Comparison of ENCODE assay signal across 9 mouse cellular contexts in genomic region chr6:87186988-87187387, GRCm38 (mm10).
A peak's percentile ranks its signal among the peaks of the same experiment; 100 is the strongest.
DNase-seq lines count a peak whose midpoint lies in the region; ATAC-seq lines count a peak whose summit lies in the region.
"Had no signal": no experiment of that assay in that cellular context is flagged by ENCODE, and none has a peak within 500 bp of the region (broad histone marks: within the 10 kb centered on the region; RNA-seq: fewer than 3 reads in every experiment).

No protein-coding gene starts in this region.

- H3K4me3 ChIP-seq in embryonic facial prominence, embryonic 12.5 days, result no peak overlapping the region
- no peak overlapping the region for H3K4me3 ChIP-seq in heart, embryonic 11.5 days (ENCODE audit: low read depth, low read length)

- ATAC-seq in embryonic facial prominence, embryonic 12.5 days (ENCODE audit: insufficient number of reproducible peaks, insufficient read depth, low FRiP score, low TSS enrichment), result no peak
- ATAC-seq in heart, embryonic 11.5 days (replicated peaks; ENCODE audit: insufficient number of reproducible peaks, low FRiP score, low TSS enrichment), result no peak
- no peak for ATAC-seq in megakaryocyte progenitor cell, adult 5-6 weeks (replicated peaks; ENCODE audit: poor library complexity)

- no peaks in the 10 kb centered on the region for H3K9me3 ChIP-seq in embryonic facial prominence, embryonic 12.5 days
- no peaks in the 10 kb centered on the region for H3K9me3 ChIP-seq in heart, embryonic 11.5 days (replicated peaks; ENCODE audit: control insufficient read depth, low read length)
- H3K9me3 ChIP-seq: G1E had no signal

- peak; percentile 37 to 43 for DNase-seq in layer of hippocampus, adult 18-20 months (ENCODE audit: low spot score in 2 of 2)
- no peak for DNase-seq in layer of hippocampus, adult 9-10 months (ENCODE audit: low spot score)
- peak; percentile 69 for DNase-seq in left cerebral cortex, adult 18-20 months (ENCODE audit: low spot score in 2 of 2)
- DNase-seq in right cerebral cortex, adult 2 months (ENCODE audit: low spot score in 2 of 2), result peak; percentile 74 to 78
- no peak for DNase-seq in cerebellum, adult 18-20 months

- 45% methylated on average over 12 of the region's 12 CpGs for WGBS in embryonic facial prominence, embryonic 12.5 days
- WGBS in heart, embryonic 11.5 days (ENCODE audit: insufficient replicate concordance), result 37% methylated on average over 12 of the region's 12 CpGs

- peaks cover 36% of the 10 kb centered on the region for H3K36me3 ChIP-seq in embryonic facial prominence, embryonic 12.5 days
- no peaks in the 10 kb centered on the region for H3K36me3 ChIP-seq in heart, embryonic 11.5 days (ENCODE audit: control insufficient read depth, insufficient read depth, low read length)
- H3K36me3 ChIP-seq: G1E had no signal

- no peak overlapping the region for H3K4me2 ChIP-seq in embryonic facial prominence, embryonic 12.5 days (replicated peaks)
- peak overlapping the region; percentile 25; the same call in 1 of the 2 replicates for H3K4me2 ChIP-seq in heart, embryonic 11.5 days

- peaks cover 10% of the 10 kb centered on the region; the same call in 1 of the 2 replicates for H3K4me1 ChIP-seq in embryonic facial prominence, embryonic 12.5 days
- H3K4me1 ChIP-seq in heart, embryonic 11.5 days (ENCODE audit: control insufficient read depth, insufficient read depth, low read length), result peaks cover 29% of the 10 kb centered on the region

- H3K27me3 ChIP-seq in embryonic facial prominence, embryonic 12.5 days, result no peaks in the 10 kb centered on the region
- H3K27me3 ChIP-seq in heart, embryonic 11.5 days (ENCODE audit: control insufficient read depth, insufficient read depth, low read length), result no peaks in the 10 kb centered on the region

- H3K27ac ChIP-seq in embryonic facial prominence, embryonic 12.5 days, result peak overlapping the region; percentile 71
- peak overlapping the region; percentile 32; the same call in 1 of the 2 replicates for H3K27ac ChIP-seq in heart, embryonic 11.5 days (ENCODE audit: low read depth, low read length)

- H3K9ac ChIP-seq in embryonic facial prominence, embryonic 12.5 days, result no peak overlapping the region
- peak overlapping the region; percentile 39; the same call in 1 of the 2 replicates for H3K9ac ChIP-seq in heart, embryonic 11.5 days (ENCODE audit: low read depth, low read length)

Comparison
In these comparisons a context has a peak if more than half of its experiments do, and no peak if none do; other contexts are left out.
1. DNase-seq: peak in layer of hippocampus, adult 18-20 months (2 of 2), left cerebral cortex, adult 18-20 months (2 of 2) and right cerebral cortex, adult 2 months (2 of 2); none in layer of hippocampus, adult 9-10 months (single experiment) and cerebellum, adult 18-20 months (0 of 2).